Mouse (Mus musculus) small intestine, adult 2 months (tissue): ENCODE data around the gene AC134908.4.

ENCODE experiments used
- CTCF ChIP-seq: fragments of 200-500 bp; IDR thresholded peaks from 2 replicates; pipeline ENCODE4 v1.5.1; 2012; ENCODE audit warnings: low read depth, mild to moderate bottlenecking, control low read depth, inconsistent platforms, low read length, moderate library complexity, mixed read lengths; ENCODE audit not compliant: insufficient replicate concordance, insufficient read length; ENCODE audit errors: extremely low read depth
- POLR2A ChIP-seq: fragments of 200-500 bp; IDR thresholded peaks from 2 replicates; pipeline ENCODE4 v1.6.1; 2012; ENCODE audit warnings: low read depth, mild to moderate bottlenecking, control low read depth, inconsistent platforms, low read length, moderate library complexity

GRCm38 (mm10) chr17:25794197-25794596 is 1.3 kb downstream of the AC134908.4 start:
- TF ChIP-seq CTCF (no peak), POLR2A (no peak)
